Mouse (Mus musculus): Measurements from ENCODE around the gene Ninj1. TPM values are rescaled to one million over a fixed set of nuclear protein-coding genes. Genes with fewer than 3 reads are reported as not detected.

Gene Ninj1
- polyA plus RNA-seq, 1 experiment, result 22.5 TPM

GRCm38 (mm10) chr13:49238737-49239136 is 51.5 kb downstream of the Ninj1 start:
- no peak for DNase-seq (ENCODE audit: low read depth)

GRCm38 (mm10) chr13:49242321-49243065 is 55.2 kb downstream of the Ninj1 start:
- no peak for DNase-seq (ENCODE audit: low read depth)
- TF ChIP-seq CTCF (IDR thresholded peaks at IDR 0.05; ENCODE audit: borderline replicate concordance, extremely low read depth, insufficient read depth, insufficient read length) (no peak), POLR2A (IDR thresholded peaks at IDR 0.05; ENCODE audit: borderline replicate concordance, extremely low read depth, insufficient read depth, insufficient read length, poor library complexity, severe bottlenecking) (no peak)

More at GRCm38 (mm10) chr13:49238737-49239136, 51.5 kb downstream of the Ninj1 start:
- TF ChIP-seq CTCF (IDR thresholded peaks at IDR 0.05; ENCODE audit: borderline replicate concordance, extremely low read depth, insufficient read depth, insufficient read length), result no peak
- no peak for TF ChIP-seq POLR2A (IDR thresholded peaks at IDR 0.05; ENCODE audit: borderline replicate concordance, extremely low read depth, insufficient read depth, insufficient read length, poor library complexity, severe bottlenecking)

GRCm38 (mm10) chr13:49243492-49243891 is 56.2 kb downstream of the Ninj1 start:
- TF ChIP-seq CTCF (IDR thresholded peaks at IDR 0.05; ENCODE audit: borderline replicate concordance, extremely low read depth, insufficient read depth, insufficient read length) (no peak), POLR2A (IDR thresholded peaks at IDR 0.05; ENCODE audit: borderline replicate concordance, extremely low read depth, insufficient read depth, insufficient read length, poor library complexity, severe bottlenecking) (no peak)
- DNase-seq (ENCODE audit: low read depth), result no peak

- no peak for DNase-seq (ENCODE audit: low read depth)
- no peak for TF ChIP-seq POLR2A (IDR thresholded peaks at IDR 0.05; ENCODE audit: borderline replicate concordance, extremely low read depth, insufficient read depth, insufficient read length, poor library complexity, severe bottlenecking)
- no peak for TF ChIP-seq CTCF (IDR thresholded peaks at IDR 0.05; ENCODE audit: borderline replicate concordance, extremely low read depth, insufficient read depth, insufficient read length)
These were observed 58.0 kb downstream of the Ninj1 start for GRCm38 (mm10) chr13:49245251-49245650.

Other genes with a start within 250 kb of the Ninj1 start
- gene Fam120a, start 219.5 kb upstream of the Ninj1 start, polyA plus RNA-seq (2012; rRNA removed), result 53.8 and 63.0 TPM in 2 replicates
- 49.0 and 86.7 TPM in 2 replicates for gene Wnk2, start 39.5 kb upstream of the Ninj1 start, polyA plus RNA-seq (2012; rRNA removed)
- gene Card19, start 28.6 kb downstream of the Ninj1 start, polyA plus RNA-seq (2012; rRNA removed), result 26.2 and 26.9 TPM in 2 replicates
- 0.44 and 0.72 TPM in 2 replicates for gene Susd3, start 61.2 kb downstream of the Ninj1 start, polyA plus RNA-seq (2012; rRNA removed)
- 8.6 TPM in 2 replicates for gene Fgd3, start 132.8 kb downstream of the Ninj1 start, polyA plus RNA-seq (2012; rRNA removed)
- 35.9 and 42.3 TPM in 2 replicates for gene Bicd2, start 154.1 kb downstream of the Ninj1 start, polyA plus RNA-seq (2012; rRNA removed)
- 8.7 and 9.9 TPM in 2 replicates for gene Ippk, start 233.8 kb downstream of the Ninj1 start, polyA plus RNA-seq (2012; rRNA removed)

Data from brain, embryonic 14.5 days (tissue).